Mouse (Mus musculus) spleen, adult 2 months (tissue): ENCODE results near the gene Defa23.

Experiments used
- CTCF ChIP-seq: fragments of 200-500 bp; IDR thresholded peaks from 2 replicates; pipeline ENCODE4 v1.5.1; 2011; ENCODE audit warnings: mild to moderate bottlenecking, inconsistent platforms; ENCODE audit not compliant: insufficient read depth, insufficient read length, insufficient replicate concordance; ENCODE audit errors: extremely low read depth
- POLR2A ChIP-seq: fragments of 200-500 bp; IDR thresholded peaks from 2 replicates; pipeline ENCODE4 v1.6.1; 2011; ENCODE audit warnings: low read depth, low read length, inconsistent platforms

- TF ChIP-seq POLR2A, result no peak
- TF ChIP-seq CTCF, result no peak
These were observed 38.3 kb downstream of the Defa23 start for GRCm38 (mm10) chr8:21093106-21093505.
